Mouse (Mus musculus): ENCODE results near the gene Lipe. TPM values are rescaled to one million over a fixed set of nuclear protein-coding genes. Genes with fewer than 3 reads are reported as not detected.

The Lipe gene
- total and polyA plus RNA-seq, 2 experiments from 2014 or later = 7.8 to 18.7 TPM

DNA sequence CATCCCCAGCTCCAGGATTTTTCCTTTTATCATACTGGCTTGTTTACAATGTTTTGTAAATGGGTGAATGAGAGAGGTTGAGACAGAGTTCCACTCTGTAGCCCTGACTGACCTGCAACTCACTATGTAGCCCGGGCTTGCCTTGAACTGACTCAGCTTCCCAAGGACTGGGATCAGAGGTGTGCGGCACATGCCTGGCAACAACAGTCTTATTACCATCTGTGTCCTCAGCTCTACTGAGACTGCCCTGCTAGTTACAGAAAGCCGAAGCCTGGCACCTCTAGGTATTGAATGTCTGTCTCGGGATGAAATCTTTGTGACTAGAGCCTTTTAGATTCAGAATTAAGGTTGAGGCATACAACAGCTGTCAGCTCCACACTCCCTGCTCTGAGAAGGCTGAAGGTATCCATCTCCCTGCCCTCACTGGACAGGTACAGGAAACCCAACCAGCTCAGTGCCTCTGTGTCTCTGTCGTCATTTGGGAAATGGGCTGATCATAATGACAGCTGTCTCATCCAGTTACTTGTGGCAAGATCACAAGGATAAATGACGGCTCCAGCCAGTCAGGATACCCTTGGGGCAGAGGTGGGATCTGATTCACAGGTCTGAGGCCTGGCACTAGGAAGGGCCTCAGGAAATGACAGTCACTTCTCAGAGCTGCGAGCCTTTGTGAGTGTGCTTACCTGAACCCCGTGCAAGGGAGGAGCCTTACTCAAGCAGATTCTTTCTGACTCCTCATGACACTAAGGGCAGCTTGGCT is 4.9 kb downstream of the Lipe start:
- no peaks in the 10 kb centered on the region; the same call in 1 of the 2 replicates for H3K36me3 ChIP-seq (ENCODE audit: insufficient read depth, low read length)
- H3K9ac ChIP-seq (replicated peaks; ENCODE audit: low read length) = 0 out of 2 replicates have a peak overlapping the region, but pooled peaks have one; percentile 63
- WGBS = 68% methylated on average over 8 of the region's 8 CpGs
- H3K4me3 ChIP-seq (ENCODE audit: low read length) = peak overlapping the region; percentile 64; the same call in 1 of the 2 replicates
- H3K4me2 ChIP-seq (ENCODE audit: low read depth, low read length) = peak overlapping the region; percentile 82
- H3K27ac ChIP-seq = no peak overlapping the region
- H3K27me3 ChIP-seq (ENCODE audit: insufficient read depth, low read length) = no peaks in the 10 kb centered on the region
- no peak for ATAC-seq
- no peaks in the 10 kb centered on the region for H3K9me3 ChIP-seq (ENCODE audit: low read length)
- DNase-seq (ENCODE audit: low spot score) = no peak
- peaks cover 29% of the 10 kb centered on the region for H3K4me1 ChIP-seq (ENCODE audit: insufficient read depth, low read length)
- no peak for TF ChIP-seq CTCF (IDR thresholded peaks at IDR 0.05; ENCODE audit: low read depth)

DNA sequence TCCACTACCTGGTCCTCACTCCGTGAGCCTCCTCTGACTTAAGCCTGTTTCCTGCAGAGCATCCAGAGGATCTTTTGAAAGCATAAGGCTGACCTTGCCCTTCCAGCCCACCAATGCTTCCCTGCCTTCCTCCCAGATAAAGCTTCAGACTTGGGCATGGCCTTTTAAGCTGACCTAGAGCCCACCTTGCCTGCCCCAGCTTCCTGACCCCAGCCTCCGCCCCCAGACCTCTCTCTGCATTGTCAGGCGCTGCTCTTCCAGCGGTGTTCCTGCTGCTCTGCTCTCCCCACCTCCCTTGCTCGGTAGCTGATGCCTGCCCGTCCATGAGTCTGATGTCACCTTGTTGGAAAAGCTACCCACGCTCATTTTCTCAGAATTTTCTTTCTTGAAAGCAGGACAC is 5.7 kb downstream of the Lipe start:
- H3K9me3 ChIP-seq (ENCODE audit: low read length) = no peaks in the 10 kb centered on the region
- peaks cover 7% of the 10 kb centered on the region for H3K36me3 ChIP-seq (ENCODE audit: insufficient read depth, low read length)
- no peak overlapping the region for H3K4me3 ChIP-seq (ENCODE audit: low read length)
- ATAC-seq (no peak), DNase-seq (ENCODE audit: low spot score) (no peak)
- WGBS = 46% methylated on average over 7 of the region's 7 CpGs
- no peak overlapping the region for H3K9ac ChIP-seq (replicated peaks; ENCODE audit: low read length)
- H3K27me3 ChIP-seq (ENCODE audit: insufficient read depth, low read length) = no peaks in the 10 kb centered on the region
- H3K4me1 ChIP-seq (ENCODE audit: insufficient read depth, low read length) = peaks cover 29% of the 10 kb centered on the region
- no peak for TF ChIP-seq CTCF (IDR thresholded peaks at IDR 0.05; ENCODE audit: low read depth)
- no peak overlapping the region for H3K4me2 ChIP-seq (ENCODE audit: low read depth, low read length)
- no peak overlapping the region for H3K27ac ChIP-seq

DNA sequence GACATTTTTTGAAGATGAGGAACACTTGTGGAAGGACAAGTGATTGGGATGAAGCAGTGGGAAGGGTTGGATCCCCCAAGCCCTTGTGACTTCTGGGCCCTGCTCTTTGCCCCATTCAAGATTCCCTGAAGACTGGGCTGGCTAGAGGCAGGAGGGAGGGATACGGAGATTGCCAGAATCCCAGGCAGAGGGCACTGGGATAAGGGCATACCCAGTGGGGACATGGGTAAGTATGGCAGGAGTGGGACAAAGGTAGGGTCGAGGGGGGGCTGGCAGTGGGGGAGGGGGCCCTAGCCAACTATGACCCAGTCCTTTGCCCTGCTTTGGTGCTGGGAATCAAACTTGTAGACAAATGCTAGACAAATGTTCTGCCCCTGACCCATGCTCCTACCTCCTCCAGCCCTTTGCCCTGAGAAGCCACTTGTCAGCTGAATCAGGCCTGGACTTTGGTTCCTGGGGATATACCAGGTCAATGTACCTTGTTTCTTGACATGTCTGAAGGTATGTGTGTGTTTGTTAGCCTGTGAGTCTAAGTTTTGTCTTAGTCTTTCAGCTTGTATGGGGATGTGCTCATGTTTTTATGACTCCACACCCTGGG is 6.6 kb downstream of the Lipe start:
- no peak for DNase-seq (ENCODE audit: low spot score)
- no peak overlapping the region for H3K4me2 ChIP-seq (ENCODE audit: low read depth, low read length)
- no peaks in the 10 kb centered on the region for H3K9me3 ChIP-seq (ENCODE audit: low read length)
- no peak for ATAC-seq
- H3K27me3 ChIP-seq (ENCODE audit: insufficient read depth, low read length) = no peaks in the 10 kb centered on the region
- H3K36me3 ChIP-seq (ENCODE audit: insufficient read depth, low read length) = peaks cover 16% of the 10 kb centered on the region
- no peak overlapping the region for H3K27ac ChIP-seq
- H3K4me3 ChIP-seq (ENCODE audit: low read length) = no peak overlapping the region
- no peak for TF ChIP-seq CTCF (IDR thresholded peaks at IDR 0.05; ENCODE audit: low read depth)
- H3K9ac ChIP-seq (replicated peaks; ENCODE audit: low read length) = no peak overlapping the region
- WGBS = 59% methylated on average over 2 of the region's 2 CpGs
- peaks cover 29% of the 10 kb centered on the region for H3K4me1 ChIP-seq (ENCODE audit: insufficient read depth, low read length)

DNA sequence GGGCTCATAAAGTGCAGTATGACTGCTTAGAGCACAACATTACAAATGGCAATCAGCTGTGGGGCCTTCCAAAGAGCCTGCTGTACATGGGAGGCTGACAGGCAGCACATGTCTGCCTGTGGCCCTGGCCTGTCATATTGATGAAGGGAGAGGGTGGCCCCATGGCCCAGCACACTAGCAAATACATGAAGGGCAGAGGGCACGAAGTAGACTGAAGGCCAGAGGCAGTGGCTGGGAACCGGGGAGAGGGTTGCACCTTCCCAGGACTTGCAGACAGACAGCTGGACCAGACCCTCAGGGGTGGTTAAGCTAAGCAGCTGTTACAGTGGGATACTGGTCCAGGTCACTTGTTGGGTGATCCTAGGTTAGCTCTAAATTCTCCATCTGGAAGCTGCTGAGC is 7.5 kb downstream of the Lipe start:
- no peak for TF ChIP-seq CTCF (IDR thresholded peaks at IDR 0.05; ENCODE audit: low read depth)
- Histone ChIP-seq H3K9me3 (ENCODE audit: low read length) (no peaks in the 10 kb centered on the region), H3K4me3 (ENCODE audit: low read length) (no peak overlapping the region), H3K4me1 (ENCODE audit: insufficient read depth, low read length) (peaks cover 22% of the 10 kb centered on the region), H3K9ac (replicated peaks; ENCODE audit: low read length) (no peak overlapping the region), H3K27ac (no peak overlapping the region), H3K27me3 (ENCODE audit: insufficient read depth, low read length) (no peaks in the 10 kb centered on the region), H3K36me3 (ENCODE audit: insufficient read depth, low read length) (peaks cover 16% of the 10 kb centered on the region), H3K4me2 (ENCODE audit: low read depth, low read length) (no peak overlapping the region)
- ATAC-seq (no peak), DNase-seq (ENCODE audit: low spot score) (no peak)
- 53% methylated on average over 2 of the region's 2 CpGs for WGBS

DNA sequence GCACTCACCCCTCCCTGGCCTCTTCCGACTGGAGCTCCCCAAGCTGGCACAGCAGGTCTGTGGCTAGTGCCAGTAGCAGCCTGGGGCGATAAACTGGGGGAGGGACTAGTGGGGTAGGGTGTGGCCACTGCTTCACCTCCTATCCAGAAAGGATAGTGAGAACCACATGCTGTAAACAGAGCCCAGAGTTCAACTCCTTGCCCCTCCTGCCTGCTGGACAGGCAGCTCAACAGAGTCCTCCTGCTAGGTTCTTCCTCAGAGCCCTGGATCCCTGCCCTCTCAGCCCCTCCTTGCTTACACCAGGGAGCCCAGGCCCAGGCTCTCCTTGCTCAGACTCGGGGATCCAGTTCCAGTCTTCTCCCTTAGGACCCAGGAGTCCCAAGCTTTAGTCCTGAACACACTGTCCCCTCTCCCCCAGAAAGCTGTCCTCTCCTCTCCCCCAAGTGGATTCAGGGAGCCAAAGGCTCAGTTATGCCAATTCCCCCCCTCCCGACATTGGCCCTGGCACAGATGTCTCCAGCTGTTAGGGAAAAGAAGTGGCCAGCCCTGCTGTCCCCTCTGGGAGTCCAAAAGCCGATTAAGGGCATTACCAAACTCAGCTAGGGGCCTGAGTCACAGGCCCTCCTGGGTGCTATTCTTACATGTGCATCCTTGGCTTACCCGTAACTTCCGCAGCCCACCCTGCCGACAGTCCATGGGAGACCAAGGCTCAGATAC is 8.3 kb downstream of the Lipe start:
- Histone ChIP-seq H3K27ac (0 out of 2 replicates have a peak overlapping the region, but pooled peaks have one; percentile 28), H3K27me3 (ENCODE audit: insufficient read depth, low read length) (no peaks in the 10 kb centered on the region), H3K4me2 (ENCODE audit: low read depth, low read length) (no peak overlapping the region), H3K36me3 (ENCODE audit: insufficient read depth, low read length) (peaks cover 16% of the 10 kb centered on the region), H3K4me1 (ENCODE audit: insufficient read depth, low read length) (peaks cover 26% of the 10 kb centered on the region), H3K4me3 (ENCODE audit: low read length) (no peak overlapping the region), H3K9ac (replicated peaks; ENCODE audit: low read length) (no peak overlapping the region), H3K9me3 (ENCODE audit: low read length) (no peaks in the 10 kb centered on the region)
- ATAC-seq = no peak
- DNase-seq (ENCODE audit: low spot score) = no peak
- TF ChIP-seq CTCF (IDR thresholded peaks at IDR 0.05; ENCODE audit: low read depth) = no peak
- WGBS = 38% methylated on average over 8 of the region's 8 CpGs

DNA sequence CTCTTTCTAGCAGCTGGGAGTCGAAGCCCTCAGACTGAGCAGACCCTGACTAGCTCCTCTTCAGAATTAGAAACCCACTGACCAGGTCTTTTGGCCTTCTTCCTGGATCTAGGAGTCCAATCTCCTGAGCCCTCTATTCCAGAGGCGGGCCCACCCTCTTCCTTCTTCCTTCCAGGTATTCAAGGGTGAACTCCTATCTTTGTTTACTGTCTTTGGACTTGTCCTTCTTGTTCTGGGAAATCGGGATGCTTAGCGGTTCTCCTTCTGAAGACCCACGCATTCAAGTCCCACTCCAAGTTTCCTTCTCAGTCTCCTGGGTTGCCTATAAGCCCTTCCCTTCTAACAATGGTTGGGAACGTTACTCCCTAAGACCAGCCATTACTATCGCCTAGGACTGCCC is 9.6 kb downstream of the Lipe start:
- ATAC-seq (no peak), DNase-seq (ENCODE audit: low spot score) (no peak)
- WGBS = 89% methylated on average over 7 of the region's 7 CpGs
- no peak for TF ChIP-seq CTCF (IDR thresholded peaks at IDR 0.05; ENCODE audit: low read depth)
- Histone ChIP-seq H3K4me1 (ENCODE audit: insufficient read depth, low read length) (peaks cover 17% of the 10 kb centered on the region), H3K9me3 (ENCODE audit: low read length) (no peaks in the 10 kb centered on the region), H3K27me3 (ENCODE audit: insufficient read depth, low read length) (no peaks in the 10 kb centered on the region), H3K9ac (replicated peaks; ENCODE audit: low read length) (no peak overlapping the region), H3K4me3 (ENCODE audit: low read length) (no peak overlapping the region), H3K27ac (no peak overlapping the region), H3K4me2 (ENCODE audit: low read depth, low read length) (no peak overlapping the region), H3K36me3 (ENCODE audit: insufficient read depth, low read length) (peaks cover 22% of the 10 kb centered on the region)
